Mouse (Mus musculus): ENCODE data around the gene Fbrsl1.
A peak's percentile ranks its signal among the peaks of the same experiment; 100 is the strongest.

DNA sequence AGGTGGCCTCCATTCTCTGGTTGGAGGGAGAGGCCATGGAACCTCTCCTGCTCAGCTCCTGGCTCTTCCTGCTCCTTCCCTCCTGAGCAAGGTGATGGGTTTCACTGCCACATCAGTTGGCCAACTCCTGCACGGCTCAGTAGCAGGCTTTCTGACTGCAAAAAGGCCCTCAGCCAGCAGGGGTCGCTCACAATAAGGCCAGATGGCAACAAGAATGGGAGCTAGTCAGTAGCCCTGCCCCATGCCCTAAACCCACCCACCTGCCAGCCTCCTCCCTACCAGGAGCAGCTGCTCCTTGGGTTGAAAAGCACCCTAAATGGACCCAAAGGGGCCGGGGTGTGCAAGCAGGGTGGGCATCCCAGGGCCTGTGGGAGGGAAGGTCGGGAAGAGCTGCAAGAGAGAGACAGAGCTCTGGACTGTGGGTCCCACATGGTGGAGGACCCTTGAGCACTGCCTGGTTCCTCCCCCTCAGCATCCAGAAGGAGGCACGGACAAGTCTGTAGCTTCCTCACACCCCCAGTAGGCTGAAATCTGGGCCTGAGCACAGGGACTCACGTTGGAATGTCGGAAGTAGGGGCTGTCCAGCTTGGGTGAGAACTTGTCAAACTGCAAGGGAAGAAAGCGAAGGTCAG is 71.4 kb downstream of the Fbrsl1 start:
- TF ChIP-seq CTCF (IDR thresholded peaks at IDR 0.05; ENCODE audit: extremely low read depth, insufficient read depth, low read length) (peak; percentile 75), POLR2A (IDR thresholded peaks at IDR 0.05; ENCODE audit: extremely low read depth, insufficient read depth, low read length) (no peak)

Measured in cortical plate, adult 2 months (tissue).